Mouse (Mus musculus) liver, adult 2 months (tissue): ENCODE data around the gene Satb2. TPM values are rescaled to one million over a fixed set of nuclear protein-coding genes. Genes with fewer than 3 reads are reported as not detected.

Source experiments
- DNase-seq: peaks from one replicate; pipeline ENCODE4 v3.0.0-alpha.2; 2011; ENCODE audit warnings: low read depth, low spot score; ENCODE audit errors: extremely low read depth
- H3K27ac ChIP-seq: fragments of 200-500 bp; replicated peaks from 2 replicates; pipeline ENCODE4 v1.5.1; 2012; ENCODE audit warnings: low read depth, mild to moderate bottlenecking, control low read depth, inconsistent platforms, low read length; ENCODE audit not compliant: insufficient read depth
- H3K27me3 ChIP-seq: fragments of 200-500 bp; 2 replicates; pipeline ENCODE4 v1.6.1; 2012; ENCODE audit warnings: mild to moderate bottlenecking, moderate library complexity, low read length, inconsistent platforms; ENCODE audit not compliant: control insufficient read depth, insufficient read depth
- H3K36me3 ChIP-seq: fragments of 200-500 bp; 2 replicates; pipeline ENCODE4 v1.6.1; 2012; ENCODE audit warnings: low read length, inconsistent platforms; ENCODE audit not compliant: control insufficient read depth, insufficient read depth
- H3K4me1 ChIP-seq: fragments of 200-500 bp; 2 replicates; pipeline ENCODE4 v1.6.1; 2011; ENCODE audit warnings: low read length; ENCODE audit not compliant: control insufficient read depth, insufficient read depth
- H3K4me3 ChIP-seq: fragments of 200-500 bp; 2 replicates; pipeline ENCODE4 v1.5.1; 2011; ENCODE audit warnings: low read depth, mild to moderate bottlenecking, control low read depth, low read length, moderate library complexity; ENCODE audit not compliant: insufficient read depth
- H3K79me2 ChIP-seq: fragments of 200-500 bp; 2 replicates; pipeline ENCODE4 v1.6.1; 2012; ENCODE audit warnings: inconsistent platforms, mild to moderate bottlenecking, low read length, moderate library complexity; ENCODE audit not compliant: control insufficient read depth, insufficient read depth
- H3K9ac ChIP-seq: fragments of 200-500 bp; 2 replicates; pipeline ENCODE4 v1.6.1; 2012; ENCODE audit warnings: low read depth, mild to moderate bottlenecking, control low read depth, inconsistent platforms, low read length
- CTCF ChIP-seq: fragments of 200-500 bp; IDR thresholded peaks from 2 replicates; pipeline ENCODE4 v1.5.1; 2011; ENCODE audit warnings: low read depth, low read length, control low read depth
- POLR2A ChIP-seq: fragments of 200-500 bp; IDR thresholded peaks from 2 replicates; pipeline ENCODE4 v1.6.1; 2011; ENCODE audit warnings: low read length, control low read depth; ENCODE audit not compliant: insufficient read depth; ENCODE audit errors: extremely low read depth
- WGBS: fragments of 180-500 bp; shearing (Covaris S2); methylation state at CpG from one replicate; pipeline ENCODE4 v1.1.7; 2018; 5-methylcytosine and 5-hydroxymethylcytosine counted together
- polyA plus RNA-seq: library from polyadenylated mRNA; depleted of rRNA; stranded (reverse); fragments of >200 nt; gene quantifications from 2 replicates; pipeline ENCODE4 v1.2.3, GENCODE M21; 2012
- total RNA-seq: library from RNA; depleted of rRNA; stranded (reverse); fragments of >200 nt; gene quantifications from 2 replicates; pipeline ENCODE4 v1.2.3, GENCODE M21; 2014

Gene Satb2
- total and polyA plus RNA-seq, 2 experiments: 0.09 to 0.16 TPM

GRCm38 (mm10) chr1:56972251-56972949 is 6.0 kb downstream of the Satb2 start:
- no peaks in the 10 kb centered on the region for H3K79me2 ChIP-seq
- H3K9ac ChIP-seq: peak overlapping the region; percentile 80
- peak overlapping the region; percentile 82 for H3K4me3 ChIP-seq
- peak; percentile 22 for DNase-seq
- under 1% methylated on average over 83 of the region's 83 CpGs for WGBS
- no peaks in the 10 kb centered on the region for H3K36me3 ChIP-seq
- peaks cover 15% of the 10 kb centered on the region for H3K27me3 ChIP-seq
- H3K4me1 ChIP-seq: peaks cover 6% of the 10 kb centered on the region
- TF ChIP-seq POLR2A (no peak), CTCF (no peak)
- H3K27ac ChIP-seq: 0 out of 2 replicates have a peak overlapping the region, but pooled peaks have one; percentile 6

DNA sequence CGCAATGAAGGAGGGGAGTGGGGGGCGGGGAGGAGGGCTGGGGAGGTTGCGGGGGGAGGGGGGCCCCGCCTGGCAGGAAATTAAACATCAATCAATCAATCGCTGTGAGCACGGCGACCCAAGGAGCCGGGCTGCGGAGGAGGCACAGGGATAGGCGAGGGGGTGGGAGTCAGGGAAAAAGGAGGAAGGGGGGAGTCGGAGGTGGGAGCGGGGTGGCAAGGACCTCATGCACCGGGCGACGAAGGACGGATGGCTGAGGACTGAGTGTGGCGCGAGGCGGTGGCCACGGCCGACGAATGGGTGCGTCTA is 6.6 kb downstream of the Satb2 start:
- Histone ChIP-seq H3K27me3 (peaks cover 13% of the 10 kb centered on the region), H3K4me1 (peaks cover 6% of the 10 kb centered on the region), H3K36me3 (no peaks in the 10 kb centered on the region), H3K9ac (peak overlapping the region; percentile 68), H3K27ac (no peak overlapping the region), H3K4me3 (peak overlapping the region; percentile 82), H3K79me2 (no peaks in the 10 kb centered on the region)
- DNase-seq: no peak
- no peak for TF ChIP-seq CTCF
- TF ChIP-seq POLR2A: no peak
- WGBS: 3% methylated on average over 23 of the region's 23 CpGs

DNA sequence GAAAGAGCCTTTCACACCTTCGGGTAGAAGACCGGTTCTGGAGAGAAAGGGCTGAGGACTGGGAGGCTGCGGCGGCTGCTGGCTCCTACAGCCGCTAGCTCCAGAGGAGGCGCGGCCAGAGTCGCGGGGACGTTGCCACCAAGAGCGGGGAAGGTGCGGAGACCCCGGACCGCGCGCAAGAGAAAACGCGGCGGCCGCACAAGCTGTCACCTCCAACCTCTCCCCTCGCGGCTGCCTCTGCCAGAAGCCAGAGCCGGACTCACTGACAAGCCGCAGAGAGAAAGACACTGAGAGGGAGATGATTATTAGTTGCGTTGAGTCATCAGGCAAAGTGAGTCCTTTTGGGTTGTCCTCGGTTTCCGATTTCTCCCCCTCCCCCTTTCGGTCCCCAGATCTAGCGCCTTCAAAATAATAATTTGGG is 7.0 kb downstream of the Satb2 start:
- no peak for DNase-seq

DNA sequence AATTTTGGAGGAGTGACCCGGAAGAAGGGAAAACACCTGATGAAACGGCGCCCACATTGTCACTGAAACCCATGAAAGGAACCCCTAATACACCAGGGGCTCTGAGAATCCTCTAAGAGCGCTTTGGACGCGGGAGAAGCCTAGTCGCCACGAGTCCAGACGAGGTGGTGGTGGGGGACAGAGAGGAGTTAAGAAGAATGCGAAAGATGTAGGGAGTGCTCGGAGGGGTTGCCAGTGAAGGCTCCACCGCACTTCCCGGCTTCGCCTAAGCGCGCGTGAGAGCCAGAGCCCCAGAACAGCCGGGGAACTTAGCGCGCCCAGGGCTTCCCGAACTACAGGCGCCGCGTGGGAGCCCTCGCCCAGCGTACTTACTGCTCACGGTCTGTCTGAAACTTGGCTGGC is 7.7 kb downstream of the Satb2 start:
- 5% methylated on average over 27 of the region's 27 CpGs for WGBS
- no peaks in the 10 kb centered on the region for H3K36me3 ChIP-seq
- no peak overlapping the region for H3K9ac ChIP-seq
- H3K27ac ChIP-seq: no peak overlapping the region
- TF ChIP-seq CTCF: no peak
- peaks cover 6% of the 10 kb centered on the region for H3K4me1 ChIP-seq
- no peak for DNase-seq
- peaks cover 9% of the 10 kb centered on the region for H3K27me3 ChIP-seq
- H3K79me2 ChIP-seq: no peaks in the 10 kb centered on the region
- peak overlapping the region; percentile 25; the same call in 1 of the 2 replicates for H3K4me3 ChIP-seq

More for the DNA sequence above, 7.0 kb downstream of the Satb2 start:
- H3K4me1 ChIP-seq: peaks cover 6% of the 10 kb centered on the region
- H3K4me3 ChIP-seq: peak overlapping the region; percentile 29; the same call in 1 of the 2 replicates
- H3K36me3 ChIP-seq: no peaks in the 10 kb centered on the region
- H3K9ac ChIP-seq: no peak overlapping the region
- TF ChIP-seq POLR2A: no peak
- TF ChIP-seq CTCF: no peak
- WGBS: under 1% methylated on average over 28 of the region's 29 CpGs
- no peaks in the 10 kb centered on the region for H3K79me2 ChIP-seq
- peaks cover 11% of the 10 kb centered on the region for H3K27me3 ChIP-seq
- H3K27ac ChIP-seq: no peak overlapping the region

GRCm38 (mm10) chr1:56969364-56970360 is 8.8 kb downstream of the Satb2 start:
- peaks cover 9% of the 10 kb centered on the region for H3K27me3 ChIP-seq
- TF ChIP-seq POLR2A (no peak), CTCF (no peak)
- no peaks in the 10 kb centered on the region for H3K79me2 ChIP-seq
- 0 out of 2 replicates have a peak overlapping the region, but pooled peaks have one; percentile 17 for H3K9ac ChIP-seq
- peaks cover 6% of the 10 kb centered on the region for H3K4me1 ChIP-seq
- peak; percentile 80 for DNase-seq
- H3K27ac ChIP-seq: no peak overlapping the region
- 3% methylated on average over 47 of the region's 47 CpGs for WGBS
- no peaks in the 10 kb centered on the region for H3K36me3 ChIP-seq
- H3K4me3 ChIP-seq: peak overlapping the region; percentile 54; the same call in 1 of the 2 replicates
